Mouse (Mus musculus): ENCODE results near the gene Crygd.
"Not testable (repeated sequence)": the region's sequence is repeated elsewhere in the genome, so short reads cannot be mapped to it uniquely, and the experiment has no call there.

DNA sequence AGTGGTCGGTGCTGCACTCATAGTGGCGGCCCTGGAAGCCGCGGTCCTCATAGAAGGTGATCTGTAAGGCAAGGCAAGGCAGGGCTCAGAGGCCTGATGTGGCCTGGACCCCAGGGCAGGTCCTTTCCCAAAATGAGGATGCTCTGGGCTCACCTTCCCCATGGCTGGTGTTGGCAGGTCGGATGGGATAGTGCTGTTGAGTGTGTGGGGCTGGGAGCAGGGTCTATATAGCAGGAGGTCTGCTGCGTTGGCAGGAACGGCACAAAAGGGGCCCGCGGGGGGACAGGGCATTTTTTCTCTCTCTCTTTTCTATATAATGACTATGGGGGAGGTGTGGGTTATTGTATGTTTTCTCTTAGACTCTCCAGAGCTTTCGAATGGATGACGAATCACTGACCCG, 12.3 kb downstream of the Crygd start, which contains the start of gene Cryge:
- not testable (repeated sequence) for TF ChIP-seq CTCF (IDR thresholded peaks at IDR 0.05; ENCODE audit: borderline replicate concordance, extremely low read depth, insufficient read depth, insufficient read length); POLR2A (IDR thresholded peaks at IDR 0.05; ENCODE audit: borderline replicate concordance, extremely low read depth, insufficient read depth, insufficient read length, poor library complexity, severe bottlenecking)

Data from brain, embryonic 14.5 days (tissue).